Mouse (Mus musculus): Measurements from ENCODE around the gene Ccdc14.

DNA sequence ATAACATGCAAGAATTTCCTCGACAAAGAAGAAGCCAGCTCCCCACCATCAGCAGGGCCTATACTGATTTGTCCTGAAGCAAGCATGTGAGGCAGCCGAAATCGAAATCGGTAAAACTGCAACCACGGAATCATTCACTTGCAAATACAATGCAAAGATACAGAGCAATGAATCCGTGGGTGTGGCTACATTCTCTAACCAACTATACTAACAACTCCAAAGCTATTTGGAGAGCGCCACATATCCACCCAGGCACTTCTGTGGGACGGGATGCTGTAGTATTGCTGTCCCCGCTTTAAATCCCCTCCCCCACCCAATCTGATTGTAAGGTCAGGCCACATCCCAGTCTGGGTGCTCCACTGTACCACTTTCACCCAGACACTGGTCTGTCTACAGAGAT lies 22.1 kb upstream of the Ccdc14 start:
- TF ChIP-seq POLR2A (IDR thresholded peaks at IDR 0.05; ENCODE audit: extremely low read depth, insufficient read depth, low read length): no peak
- TF ChIP-seq CTCF (IDR thresholded peaks at IDR 0.05; ENCODE audit: extremely low read depth, insufficient read depth, low read length): no peak

Data from cortical plate, adult 2 months (tissue).